17 mouse cellular contexts compared by ENCODE assay signal in the genomic region with DNA sequence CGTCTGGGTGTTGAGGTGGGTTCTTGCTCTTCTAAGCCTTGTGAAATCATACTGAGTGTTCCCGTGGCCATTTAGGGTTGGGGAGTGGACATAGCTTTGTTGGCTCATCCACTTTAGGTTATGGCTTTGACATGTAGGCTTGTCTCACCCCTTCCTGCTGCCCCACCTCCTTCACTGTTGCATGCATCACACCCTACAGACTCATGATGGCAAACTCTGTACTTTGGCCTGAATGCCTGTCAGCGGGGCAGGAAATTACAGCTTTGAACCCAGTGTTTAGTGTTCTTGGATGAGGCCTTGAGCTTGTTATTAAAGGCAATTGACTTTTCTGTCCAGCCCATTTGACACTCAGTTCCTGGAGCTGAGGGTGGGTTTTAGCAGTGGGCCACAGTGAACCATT.
"Had no signal": no experiment of that assay in that cellular context is flagged by ENCODE, and none has a peak within 500 bp of the region (broad histone marks: within the 10 kb centered on the region; RNA-seq: fewer than 3 reads in every experiment).

No protein-coding gene starts in this region.

- H3K9ac ChIP-seq: liver, embryonic 14.5 days; liver, postnatal 0 days; midbrain, embryonic 12.5 days; midbrain, embryonic 15.5 days; neural tube, embryonic 13.5 days had no signal

- H3K4me1 ChIP-seq: midbrain, embryonic 12.5 days; midbrain, embryonic 15.5 days; neural tube, embryonic 13.5 days had no signal

- H3K9me3 ChIP-seq: midbrain, embryonic 12.5 days; midbrain, embryonic 15.5 days; neural tube, embryonic 13.5 days had no signal

- H3K4me3 ChIP-seq: left cerebral cortex, adult 2 months; midbrain, embryonic 12.5 days; midbrain, embryonic 15.5 days; neural tube, embryonic 13.5 days had no signal

- H3K36me3 ChIP-seq: midbrain, embryonic 12.5 days; midbrain, embryonic 15.5 days; neural tube, embryonic 13.5 days had no signal

- H3K27ac ChIP-seq: kidney, postnatal 0 days; left cerebral cortex, adult 2 months; liver, embryonic 14.5 days; macrophage; midbrain, embryonic 12.5 days; midbrain, embryonic 15.5 days; neural tube, embryonic 13.5 days had no signal

- H3K27me3 ChIP-seq: midbrain, embryonic 12.5 days; midbrain, embryonic 15.5 days; neural tube, embryonic 13.5 days had no signal

- DNase-seq: kidney, adult 2 months; kidney, postnatal 25 days; layer of hippocampus, postnatal 36 days; liver, postnatal 0 days; lung, postnatal 14 days; retina, postnatal 1 day; right cerebral cortex, postnatal 25 days; thymus, adult 18-20 months; thymus, postnatal 36 days had no signal

- H3K4me2 ChIP-seq: midbrain, embryonic 12.5 days; midbrain, embryonic 15.5 days; neural tube, embryonic 13.5 days had no signal

- ATAC-seq: inflammation-experienced regulatory T-cells, adult 6 months; liver, postnatal 0 days; midbrain, embryonic 15.5 days had no signal
